Comparison of ENCODE assay signal across 11 mouse cellular contexts in genomic region chr5:143301296-143301695, GRCm38 (mm10). TPM values are rescaled to one million over a fixed set of nuclear protein-coding genes. Genes with fewer than 3 reads are reported as not detected.
DNase-seq lines count a peak whose midpoint lies in the region; ATAC-seq and TF ChIP-seq lines count a peak whose summit lies in the region.
"Had no signal": no experiment of that assay in that cellular context is flagged by ENCODE, and none has a peak within 500 bp of the region (broad histone marks: within the 10 kb centered on the region; RNA-seq: fewer than 3 reads in every experiment).

No protein-coding gene starts in this region.

- no peak for ATAC-seq in forebrain, postnatal 0 days
- no peak for ATAC-seq in forebrain, embryonic 15.5 days (replicated peaks)

- H3K36me3 ChIP-seq in forebrain, postnatal 0 days (ENCODE audit: insufficient read depth) = peaks cover 59% of the 10 kb centered on the region
- H3K36me3 ChIP-seq in forebrain, embryonic 15.5 days = peaks cover 56% of the 10 kb centered on the region

- no peak overlapping the region for H3K9ac ChIP-seq in forebrain, postnatal 0 days
- no peak overlapping the region for H3K9ac ChIP-seq in forebrain, embryonic 15.5 days (replicated peaks)
- H3K9ac ChIP-seq: limb, embryonic 15.5 days had no signal

- H3K4me3 ChIP-seq in forebrain, postnatal 0 days (ENCODE audit: low read depth, low read length) = no peak overlapping the region
- H3K4me3 ChIP-seq in forebrain, embryonic 15.5 days = no peak overlapping the region
- no peak overlapping the region for H3K4me3 ChIP-seq in bone marrow macrophage, adult 2 months (ENCODE audit: insufficient read depth, low read length)
- H3K4me3 ChIP-seq: limb, embryonic 15.5 days had no signal

- peak; percentile 56 for TF ChIP-seq CTCF in forebrain, postnatal 0 days (IDR thresholded peaks at IDR 0.05; ENCODE audit: low read depth)
- TF ChIP-seq CTCF in bone marrow macrophage, adult 2 months (IDR thresholded peaks at IDR 0.05; ENCODE audit: low read depth, low read length) = peak; percentile 32; the same call in 1 of the 2 replicates

- no peaks in the 10 kb centered on the region for H3K27me3 ChIP-seq in forebrain, postnatal 0 days (ENCODE audit: insufficient read depth, low read length)
- no peaks in the 10 kb centered on the region for H3K27me3 ChIP-seq in forebrain, embryonic 15.5 days
- H3K27me3 ChIP-seq: limb, embryonic 15.5 days had no signal

- no peak for DNase-seq in forebrain, postnatal 0 days
- DNase-seq in layer of hippocampus, adult 9-11 months = peak; percentile 57
- no peak for DNase-seq in layer of hippocampus, adult 9-10 months (ENCODE audit: low spot score)
- DNase-seq in 3134 (ENCODE audit: extremely low read depth, insufficient read length, low spot score) = peak; percentile 33
- no peak for DNase-seq in urinary bladder, postnatal 10 days (ENCODE audit: low spot score)
- no peak for DNase-seq in adrenal gland, postnatal 14 days
- DNase-seq: gastrocnemius, postnatal 36 days had no signal

- WGBS in forebrain, postnatal 0 days = 80% methylated on average over 8 of the region's 8 CpGs
- WGBS in forebrain, embryonic 15.5 days = 81% methylated on average over 8 of the region's 8 CpGs

- no peak overlapping the region for H3K4me2 ChIP-seq in forebrain, postnatal 0 days (ENCODE audit: low read depth)
- no peak overlapping the region for H3K4me2 ChIP-seq in forebrain, embryonic 15.5 days (replicated peaks)
- H3K4me2 ChIP-seq: limb, embryonic 15.5 days had no signal

- H3K27ac ChIP-seq in forebrain, postnatal 0 days (ENCODE audit: low read depth, low read length) = no peak overlapping the region
- H3K27ac ChIP-seq in forebrain, embryonic 15.5 days (replicated peaks) = no peak overlapping the region
- no peak overlapping the region for H3K27ac ChIP-seq in bone marrow macrophage, adult 2 months (ENCODE audit: insufficient read depth, low read depth, low read length)
- H3K27ac ChIP-seq: limb, embryonic 15.5 days had no signal

- H3K4me1 ChIP-seq in forebrain, postnatal 0 days (ENCODE audit: insufficient read depth) = no peaks in the 10 kb centered on the region
- no peaks in the 10 kb centered on the region; the same call in 1 of the 2 replicates for H3K4me1 ChIP-seq in forebrain, embryonic 15.5 days
- no peaks in the 10 kb centered on the region for H3K4me1 ChIP-seq in bone marrow macrophage, adult 2 months (ENCODE audit: control insufficient read depth, insufficient read depth, low read length)
- H3K4me1 ChIP-seq: limb, embryonic 15.5 days had no signal

- no peaks in the 10 kb centered on the region for H3K9me3 ChIP-seq in forebrain, postnatal 0 days (ENCODE audit: low read length)
- no peaks in the 10 kb centered on the region for H3K9me3 ChIP-seq in forebrain, embryonic 15.5 days
- H3K9me3 ChIP-seq: limb, embryonic 15.5 days had no signal

- no peak for TF ChIP-seq POLR2A in bone marrow macrophage, adult 2 months (IDR thresholded peaks at IDR 0.05; ENCODE audit: borderline replicate concordance, low read depth, low read length)

RNA-seq across cellular contexts. Expression of gene Zfp853, which starts 7.9 kb away (rescaled TPM):
- total RNA-seq in forebrain, postnatal 0 days (2014; rRNA removed) = 9.8 and 16.5 TPM in 2 replicates
- polyA plus RNA-seq in forebrain, postnatal 0 days (2015; fragmentation: Nextera tagmentation; extraction: Ambion mirVana) = 0.18 and 0.23 TPM in 2 replicates
- polyA plus RNA-seq in forebrain, embryonic 15.5 days (2015; fragmentation: Nextera tagmentation; extraction: Ambion mirVana) = 0.08 TPM in 1 of 2 replicates, not detected in the other
- polyA plus RNA-seq in bone marrow macrophage, adult 2 months (2012; ENCODE audit: insufficient read depth, insufficient read length, missing spikeins) = not detected in 2 replicates
- 0.41 and 0.83 TPM in 2 replicates for total RNA-seq in adrenal gland, postnatal 14 days (2021)
- total RNA-seq: hematopoietic stem cell, adult 5-6 weeks had no signal

RNA-seq across cellular contexts. Expression of gene E130309D02Rik, which starts 13.9 kb away (rescaled TPM):
- 40.9 and 44.7 TPM in 2 replicates for total RNA-seq in forebrain, postnatal 0 days (2014; rRNA removed)
- polyA plus RNA-seq in forebrain, postnatal 0 days (2015; fragmentation: Nextera tagmentation; extraction: Ambion mirVana) = 27.7 and 29.2 TPM in 2 replicates
- 47.9 and 50.4 TPM in 2 replicates for polyA plus RNA-seq in forebrain, embryonic 15.5 days (2015; fragmentation: Nextera tagmentation; extraction: Ambion mirVana)
- polyA plus RNA-seq in bone marrow macrophage, adult 2 months (2012; ENCODE audit: insufficient read depth, insufficient read length, missing spikeins) = 11.2 and 14.3 TPM in 2 replicates
- total RNA-seq in adrenal gland, postnatal 14 days (2021) = 24.5 and 26.4 TPM in 2 replicates

RNA-seq across cellular contexts. Expression of gene Zdhhc4, which starts 27.8 kb away (rescaled TPM):
- 45.1 and 62.6 TPM in 2 replicates for total RNA-seq in forebrain, postnatal 0 days (2014; rRNA removed)
- polyA plus RNA-seq in forebrain, postnatal 0 days (2015; fragmentation: Nextera tagmentation; extraction: Ambion mirVana) = 94.0 and 97.3 TPM in 2 replicates
- polyA plus RNA-seq in forebrain, embryonic 15.5 days (2015; fragmentation: Nextera tagmentation; extraction: Ambion mirVana) = 73.5 and 75.0 TPM in 2 replicates
- polyA plus RNA-seq in bone marrow macrophage, adult 2 months (2012; ENCODE audit: insufficient read depth, insufficient read length, missing spikeins) = 36.2 and 45.4 TPM in 2 replicates
- 52.0 and 52.5 TPM in 2 replicates for total RNA-seq in adrenal gland, postnatal 14 days (2021)

RNA-seq across cellular contexts. Expression of gene Zfp316, which starts 31.5 kb away (rescaled TPM):
- total RNA-seq in forebrain, postnatal 0 days (2014; rRNA removed) = 21.5 and 29.8 TPM in 2 replicates
- polyA plus RNA-seq in forebrain, postnatal 0 days (2015; fragmentation: Nextera tagmentation; extraction: Ambion mirVana) = 5.5 and 7.5 TPM in 2 replicates
- 12.7 and 13.6 TPM in 2 replicates for polyA plus RNA-seq in forebrain, embryonic 15.5 days (2015; fragmentation: Nextera tagmentation; extraction: Ambion mirVana)
- 1.7 and 2.9 TPM in 2 replicates for polyA plus RNA-seq in bone marrow macrophage, adult 2 months (2012; ENCODE audit: insufficient read depth, insufficient read length, missing spikeins)
- total RNA-seq in adrenal gland, postnatal 14 days (2021) = 6.9 and 7.6 TPM in 2 replicates

RNA-seq across cellular contexts. Expression of gene Grid2ip, which starts 55.8 kb away (rescaled TPM):
- total RNA-seq in forebrain, postnatal 0 days (2014; rRNA removed) = 1.8 TPM in 2 replicates
- polyA plus RNA-seq in forebrain, postnatal 0 days (2015; fragmentation: Nextera tagmentation; extraction: Ambion mirVana) = 0.52 and 0.88 TPM in 2 replicates
- polyA plus RNA-seq in forebrain, embryonic 15.5 days (2015; fragmentation: Nextera tagmentation; extraction: Ambion mirVana) = 0.42 and 0.88 TPM in 2 replicates
- polyA plus RNA-seq in bone marrow macrophage, adult 2 months (2012; ENCODE audit: insufficient read depth, insufficient read length, missing spikeins) = not detected in 2 replicates
- total RNA-seq in adrenal gland, postnatal 14 days (2021) = 0.41 and 0.68 TPM in 2 replicates
- total RNA-seq: gastrocnemius, postnatal 36 days; hematopoietic stem cell, adult 5-6 weeks had no signal

Comparison
In these comparisons a context has a peak if more than half of its experiments do, and no peak if none do; other contexts are left out.
1. DNase-seq: peak in layer of hippocampus, adult 9-11 months (single experiment) and 3134 (single experiment); none in forebrain, postnatal 0 days (single experiment), layer of hippocampus, adult 9-10 months (single experiment), urinary bladder, postnatal 10 days (single experiment) and adrenal gland, postnatal 14 days (single experiment).